Mouse (Mus musculus): ENCODE measurements around the gene Ggnbp2.

DNA sequence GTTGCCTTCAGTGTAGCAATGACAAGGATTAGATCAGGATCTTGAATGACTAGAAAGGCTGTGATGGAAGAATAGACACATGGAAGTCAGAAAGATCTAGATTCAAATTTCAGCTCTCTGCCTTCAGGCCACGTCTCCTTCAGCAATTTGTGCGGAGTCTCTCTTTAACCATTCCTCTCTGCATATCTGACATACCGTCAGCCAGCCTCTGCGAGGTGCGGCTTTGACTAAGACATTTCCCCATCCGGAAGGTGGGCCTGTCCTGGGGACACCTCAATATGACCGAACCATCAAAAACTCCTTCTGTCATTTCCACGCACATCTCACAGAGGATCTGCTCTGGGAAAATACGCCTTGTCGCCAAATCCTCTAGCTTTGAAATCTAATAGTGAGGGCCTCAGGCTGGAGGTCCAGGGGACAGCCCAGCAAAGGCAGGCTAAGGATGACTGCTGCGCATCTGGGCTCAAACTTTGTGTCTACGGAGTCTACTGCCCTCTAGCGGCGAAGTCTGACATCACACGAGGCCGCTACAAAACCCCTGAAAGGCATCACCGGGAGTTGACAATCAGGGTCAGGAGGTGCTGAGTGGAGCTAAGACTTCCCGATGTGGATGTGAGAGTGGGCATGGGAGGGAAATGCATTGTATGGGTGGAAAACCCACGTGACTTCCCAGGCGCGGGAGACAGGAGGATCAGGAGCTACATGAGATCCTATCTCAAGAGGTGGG, 72.8 kb downstream of the Ggnbp2 start:
- TF ChIP-seq CTCF (IDR thresholded peaks at IDR 0.05; ENCODE audit: low read depth, low read length) (peak; percentile 89), TAL1 (conservative IDR thresholded peaks at IDR 0.05; ENCODE audit: low read depth, low read length) (no peak)
